Mouse (Mus musculus) ovary, postnatal 36 days (tissue): Measurements from ENCODE around the gene Ctnnal1.

Source experiments
- DNase-seq: peaks from one replicate; pipeline ENCODE4 v3.0.0; 2022; ENCODE audit warnings: low spot score, mixed read lengths

The Ctnnal1 gene

DNA sequence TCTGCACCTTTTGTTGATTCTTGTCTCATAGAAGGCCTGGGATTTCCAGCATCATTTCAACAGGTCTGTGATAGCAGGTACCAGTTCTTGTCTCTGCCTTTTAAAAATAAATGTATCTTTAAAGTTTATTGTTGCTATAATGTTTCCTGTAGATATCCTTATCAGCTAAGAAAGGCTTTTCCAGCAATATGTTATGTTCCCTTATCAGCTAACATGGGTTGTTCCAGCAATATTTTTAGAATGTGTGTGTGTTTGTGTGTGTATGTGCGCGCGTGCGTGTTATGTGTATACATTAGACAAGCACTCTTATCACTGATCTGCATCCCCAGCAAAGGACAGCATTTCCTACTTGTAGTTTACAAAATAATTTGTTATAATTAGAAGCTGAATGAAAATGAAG is 3.4 kb downstream of the Ctnnal1 start:
- DNase-seq: no peak

DNA sequence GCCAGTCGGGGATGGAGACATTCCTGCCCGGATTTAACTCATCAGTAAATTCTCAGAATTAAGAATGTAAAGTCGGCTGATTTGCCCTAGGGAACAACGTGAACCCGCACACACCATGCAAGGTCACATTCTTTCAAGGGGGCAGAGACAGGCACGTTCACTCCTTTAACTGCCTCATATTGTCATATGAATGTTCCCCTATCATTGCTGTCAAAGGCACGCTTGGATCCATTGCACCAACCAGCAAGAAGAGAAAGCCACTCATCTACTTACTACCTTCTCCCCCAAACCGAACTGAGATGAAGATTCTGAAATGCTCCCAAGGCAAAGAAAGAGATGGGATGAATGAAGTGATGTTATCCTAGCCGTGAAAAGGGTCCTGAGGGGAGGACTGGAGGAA is 6.3 kb downstream of the Ctnnal1 start:
- no peak for DNase-seq

DNA sequence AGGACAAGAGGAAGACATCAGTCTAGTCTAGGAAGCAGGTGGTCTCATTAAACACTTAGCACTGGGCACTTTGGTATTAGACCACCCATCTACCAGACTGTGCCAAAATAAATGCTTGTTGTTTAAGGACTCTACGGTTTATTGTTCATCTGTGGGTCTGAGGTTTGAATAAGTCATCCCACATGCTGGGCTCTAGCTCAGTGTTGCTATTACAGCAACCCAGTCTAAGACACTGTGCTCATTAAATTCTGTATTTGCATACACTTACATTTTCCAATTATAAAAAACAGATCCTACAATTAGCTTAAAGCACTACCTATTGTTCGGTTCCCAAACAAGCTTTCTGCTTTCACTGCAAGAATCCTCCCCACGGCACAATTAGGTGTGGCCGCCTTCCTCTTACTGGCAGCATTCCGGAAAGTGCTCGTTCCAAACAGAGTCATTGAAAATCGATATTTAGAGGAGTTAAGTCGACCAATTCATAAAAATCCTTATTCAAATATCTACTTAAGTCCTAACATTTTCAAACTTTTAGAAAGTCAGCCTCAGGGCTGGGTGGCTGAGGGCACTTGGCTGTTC is 8.5 kb downstream of the Ctnnal1 start:
- DNase-seq: no peak

DNA sequence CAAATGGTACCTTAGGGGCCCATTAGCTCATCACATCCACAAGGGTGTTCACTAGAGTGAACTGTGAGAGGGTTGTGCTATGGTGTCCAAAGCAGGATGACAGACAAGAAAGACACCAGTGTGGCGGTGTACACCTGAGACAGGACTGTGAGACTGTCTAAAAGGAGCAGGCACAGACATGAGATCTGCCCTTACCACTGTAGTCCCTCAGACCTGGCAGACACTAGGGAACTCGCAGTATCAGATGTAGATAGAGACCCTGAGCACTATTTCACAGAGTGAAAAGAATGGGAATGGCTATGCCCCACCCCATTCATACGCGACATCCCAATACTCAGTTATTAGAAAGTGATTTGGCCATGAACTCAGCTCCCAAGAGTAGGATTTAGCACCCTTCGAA is 9.1 kb downstream of the Ctnnal1 start:
- DNase-seq: no peak

DNA sequence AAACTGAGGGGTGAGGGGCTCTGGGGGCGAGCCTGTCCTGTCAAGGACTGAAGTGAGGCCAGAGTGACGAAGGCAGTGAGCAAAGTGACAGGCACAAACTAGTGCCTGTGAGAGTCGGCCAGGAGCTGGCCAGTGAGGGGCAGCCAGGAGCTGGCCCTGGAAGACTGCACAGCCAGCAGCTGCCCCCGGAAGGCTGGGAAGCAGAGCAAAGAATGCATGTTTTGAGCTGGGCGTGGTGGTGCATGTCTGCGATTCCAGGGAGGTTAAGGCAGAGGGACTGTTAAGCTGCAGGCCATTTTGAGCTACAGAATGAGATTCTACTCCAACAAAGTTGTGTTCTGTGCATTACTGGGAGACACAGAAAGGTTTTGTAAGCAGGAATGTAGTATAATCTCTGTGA is 14.3 kb downstream of the Ctnnal1 start:
- DNase-seq: peak; percentile 20

DNA sequence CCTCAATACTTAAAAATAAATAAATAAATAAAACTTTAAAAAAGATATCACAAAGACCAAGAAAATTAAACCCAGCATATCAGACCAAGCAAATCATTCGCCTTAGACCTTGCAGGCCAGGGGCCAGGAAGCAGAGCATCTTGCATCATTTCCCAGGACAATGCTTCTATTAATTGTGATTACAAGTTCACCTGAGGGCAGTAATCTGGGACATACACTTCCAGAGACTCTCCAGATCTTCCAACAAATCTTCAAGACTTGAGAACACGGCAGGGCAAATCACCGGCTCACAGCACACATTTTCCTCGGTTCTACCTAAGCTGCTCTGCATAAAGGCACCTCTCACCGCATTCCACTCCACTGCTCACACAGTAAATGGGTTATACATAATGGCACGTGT is 16.9 kb downstream of the Ctnnal1 start:
- no peak for DNase-seq

DNA sequence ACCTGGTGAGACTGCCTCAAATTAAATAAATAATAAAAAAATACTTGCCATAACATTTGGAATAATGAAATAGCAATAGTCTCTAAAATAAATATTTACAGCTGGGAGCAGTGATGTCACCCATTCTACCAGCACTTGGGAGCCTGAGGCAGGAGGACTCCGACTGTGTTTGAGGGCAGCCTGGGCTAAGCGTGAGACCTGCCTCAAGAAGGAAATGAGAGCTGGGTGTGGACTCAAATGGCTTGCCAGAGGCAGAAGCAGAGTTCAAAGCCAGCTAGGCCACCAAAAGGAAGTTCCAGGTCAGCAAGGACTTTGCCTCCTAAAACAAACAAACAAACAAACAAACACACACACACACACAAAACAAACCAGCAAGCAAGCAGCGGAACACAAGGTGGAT is 17.6 kb downstream of the Ctnnal1 start:
- no peak for DNase-seq

DNA sequence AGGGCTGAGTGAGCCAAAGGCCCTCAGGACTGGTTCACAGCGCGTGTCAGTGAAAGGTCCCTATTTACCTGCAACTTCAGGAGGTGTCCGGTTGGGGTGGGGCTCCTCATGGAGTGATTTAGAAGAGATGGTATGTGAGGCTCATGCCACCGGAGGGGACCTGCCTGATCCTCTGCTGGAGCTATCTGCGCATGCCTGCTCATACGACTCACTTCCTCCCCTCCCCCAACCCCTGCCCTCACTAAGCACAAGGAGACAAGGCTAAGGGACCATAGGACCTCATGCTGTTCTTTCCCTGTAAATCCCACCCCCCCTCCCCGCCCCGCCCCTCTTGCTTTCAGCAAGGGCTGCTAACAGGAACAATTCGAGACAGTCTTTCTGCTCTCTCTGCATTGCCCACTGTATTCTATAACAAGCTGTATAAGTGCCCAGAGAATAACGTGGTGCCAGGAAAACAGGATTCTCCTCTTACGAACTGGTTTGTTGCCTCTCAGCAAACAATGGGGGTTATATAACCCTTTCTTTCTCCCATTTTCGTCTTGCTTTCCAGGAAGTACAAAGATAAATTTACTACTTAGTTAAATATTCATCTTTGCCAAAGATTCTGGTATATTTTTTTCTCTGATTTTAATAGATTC is 19.0 kb downstream of the Ctnnal1 start:
- DNase-seq: no peak

DNA sequence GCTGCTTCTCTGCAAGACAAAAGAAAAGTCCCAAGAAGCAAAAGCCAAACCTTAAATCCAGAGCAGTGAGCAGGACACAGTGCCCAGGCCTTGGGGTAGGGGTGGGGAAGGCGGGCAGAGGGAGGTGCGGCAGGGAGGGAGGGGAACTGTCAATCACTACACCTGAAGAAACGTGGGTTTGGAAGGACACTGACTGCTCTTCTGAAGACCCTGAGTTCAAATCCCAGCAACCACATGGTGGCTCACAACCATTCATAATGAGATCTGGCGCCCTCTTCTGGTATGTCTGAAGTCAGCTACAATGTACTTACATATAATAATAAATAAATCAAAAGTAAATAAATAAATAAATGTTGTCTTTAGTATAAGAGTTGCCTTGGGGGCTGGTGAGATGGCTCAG is 20.1 kb downstream of the Ctnnal1 start:
- no peak for DNase-seq

DNA sequence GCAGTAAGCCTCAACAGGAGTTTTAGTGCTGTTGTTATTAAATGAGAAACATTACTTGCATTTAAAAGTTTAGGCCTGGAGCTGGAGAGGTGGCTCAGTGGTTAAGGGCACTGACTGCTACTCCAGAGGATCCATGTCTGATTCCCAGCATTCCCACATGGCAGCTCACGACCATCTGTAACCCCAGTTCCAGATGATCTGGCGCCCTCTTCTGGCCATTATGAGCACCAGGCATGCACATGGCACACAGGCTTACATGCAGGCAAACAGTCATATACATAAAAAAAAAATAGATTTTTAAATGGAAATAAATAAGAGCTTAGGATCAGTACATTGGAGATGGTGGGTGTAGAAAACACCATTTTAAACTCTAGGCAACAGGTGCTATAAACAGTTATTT is 21.0 kb downstream of the Ctnnal1 start:
- no peak for DNase-seq

DNA sequence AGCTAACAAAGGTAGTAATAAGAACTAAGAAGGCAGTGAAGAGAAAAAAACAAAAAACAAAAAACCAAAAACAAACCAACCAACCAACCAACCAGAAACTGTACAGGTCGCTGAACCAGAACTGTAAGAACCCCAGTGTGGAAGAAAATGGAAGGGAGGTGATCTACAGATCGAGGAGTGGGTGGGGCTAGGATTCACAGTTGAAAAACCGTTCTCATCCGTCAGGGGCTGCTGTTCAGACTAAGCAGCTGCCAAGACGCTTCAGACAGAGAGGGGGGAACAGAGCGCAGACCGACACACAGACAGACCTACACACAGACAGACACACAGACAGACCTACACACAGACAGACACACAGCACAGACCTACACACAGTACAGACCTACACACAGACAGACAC is 22.5 kb downstream of the Ctnnal1 start:
- DNase-seq: no peak

DNA sequence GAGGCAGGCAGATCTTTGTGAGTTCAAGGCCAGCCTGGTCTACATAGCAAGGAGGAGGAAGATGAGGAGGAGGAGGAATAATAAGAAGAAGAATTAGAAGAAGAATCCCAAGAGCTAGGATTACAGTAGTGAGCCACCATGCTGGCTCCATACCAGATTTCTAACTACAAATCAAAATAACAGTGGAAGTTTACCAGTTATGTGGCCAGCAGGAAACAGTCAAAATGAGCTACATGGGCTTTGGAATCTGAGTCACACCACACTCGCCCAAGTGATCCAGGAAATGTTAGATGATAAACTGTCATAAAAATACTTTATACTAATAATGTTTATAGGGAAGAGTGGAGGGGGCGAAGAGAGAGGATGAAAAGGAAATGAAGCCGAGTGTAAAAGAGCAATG is 24.7 kb downstream of the Ctnnal1 start:
- no peak for DNase-seq

DNA sequence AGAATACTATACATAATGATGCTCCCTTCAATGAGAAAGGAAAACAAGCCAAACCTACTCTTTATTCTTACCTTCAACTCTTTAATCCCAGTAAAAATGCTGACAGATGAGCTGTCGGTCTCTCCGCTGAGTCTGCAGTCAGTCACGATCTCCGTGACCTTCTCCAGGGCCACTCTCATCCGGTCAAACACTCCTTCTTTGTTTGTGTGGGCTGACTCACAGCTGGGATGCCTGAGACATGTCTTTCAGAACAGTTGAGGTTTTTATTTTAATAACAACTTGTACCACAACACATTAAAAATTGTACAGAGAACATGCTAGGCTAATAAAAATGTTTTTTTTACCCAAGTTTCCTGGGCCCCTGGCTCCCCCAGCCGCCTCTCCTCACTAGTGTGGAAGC is 27.3 kb downstream of the Ctnnal1 start:
- DNase-seq: no peak

DNA sequence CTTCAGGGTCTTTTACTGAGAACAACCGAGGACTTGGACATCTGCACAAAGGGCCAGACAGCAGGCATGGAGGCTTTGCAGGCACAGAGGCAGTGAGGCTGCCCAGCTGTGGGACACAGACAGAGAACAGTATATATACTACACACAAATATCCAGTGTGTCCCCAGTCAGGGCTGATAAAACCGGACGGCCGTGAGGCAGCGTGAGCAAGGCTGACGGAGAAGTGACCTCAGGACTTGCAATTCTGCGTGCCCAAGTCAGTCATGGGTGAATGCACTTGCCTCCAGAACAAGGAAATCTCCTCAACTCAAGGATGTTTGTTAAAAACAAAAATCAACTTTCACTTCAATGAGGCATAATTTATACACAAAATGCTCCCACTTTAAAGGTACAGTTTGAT is 33.0 kb downstream of the Ctnnal1 start:
- DNase-seq: peak; percentile 46

DNA sequence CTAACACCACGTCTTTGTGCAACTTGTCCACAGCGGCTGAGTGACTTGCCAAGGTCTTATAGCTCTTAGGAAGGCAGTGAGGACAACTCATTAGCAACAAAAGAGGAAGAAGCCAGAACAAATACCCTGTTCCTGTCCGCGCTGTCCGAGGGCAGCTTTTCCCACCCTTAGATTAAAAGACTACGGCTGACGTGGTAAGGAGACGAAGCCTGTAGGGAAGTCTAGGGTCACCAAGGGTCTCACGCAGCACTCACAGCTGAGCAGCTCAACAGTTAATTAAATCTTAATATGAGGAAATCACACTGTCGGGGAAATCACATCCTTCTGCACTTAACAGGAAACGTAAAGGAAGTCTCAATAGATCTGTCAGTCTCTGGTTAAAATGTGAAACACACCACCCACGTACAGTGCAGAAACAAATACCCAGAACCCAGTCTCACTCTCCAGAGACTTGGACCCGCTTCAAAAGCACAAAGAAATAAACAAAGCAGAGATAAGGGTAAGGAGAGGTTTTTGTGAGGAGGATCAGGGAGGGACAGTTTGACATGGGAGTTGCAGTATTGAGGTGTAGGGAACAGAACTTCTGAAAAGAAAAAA is 33.9 kb downstream of the Ctnnal1 start:
- no peak for DNase-seq

DNA sequence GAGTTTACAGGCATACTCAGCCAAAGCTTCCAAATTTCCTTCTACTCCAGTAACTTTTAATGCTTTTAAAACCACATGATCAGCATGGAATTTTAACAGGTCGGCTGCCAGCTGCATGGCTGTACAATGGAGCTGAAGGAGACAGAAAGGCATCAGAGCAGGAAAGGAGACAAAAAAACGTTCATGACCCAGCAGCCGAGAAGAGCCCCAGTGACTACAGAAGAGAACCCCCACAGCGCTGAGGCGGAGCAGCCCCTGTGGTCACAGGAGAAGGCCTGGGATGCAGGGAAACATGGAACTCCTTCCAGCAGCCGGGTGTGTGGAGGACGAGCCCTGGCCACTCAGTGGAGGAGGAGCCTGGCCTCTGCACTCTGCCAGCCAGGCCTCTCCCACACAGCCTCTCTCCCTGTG is 35.5 kb downstream of the Ctnnal1 start:
- DNase-seq: peak; percentile 65

DNA sequence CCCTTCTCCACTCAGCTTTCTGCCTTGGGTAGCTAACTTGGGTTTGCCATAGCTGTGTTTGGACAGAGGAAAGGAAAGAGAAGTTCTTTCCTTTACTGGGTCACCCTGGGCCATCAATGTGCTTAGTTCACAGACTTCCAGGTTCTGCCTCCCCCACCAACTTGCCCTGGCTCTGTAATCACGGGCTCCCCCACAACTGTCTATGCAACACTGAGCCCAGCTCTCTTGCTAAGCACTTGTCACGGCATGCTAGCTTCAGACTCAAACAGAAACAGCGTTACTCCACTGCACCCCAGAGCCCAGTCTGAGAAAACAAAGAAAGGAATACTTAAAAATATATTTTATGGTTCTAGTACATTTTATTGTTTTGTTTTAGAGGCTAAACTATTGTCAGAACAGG is 36.1 kb downstream of the Ctnnal1 start:
- DNase-seq: no peak

DNA sequence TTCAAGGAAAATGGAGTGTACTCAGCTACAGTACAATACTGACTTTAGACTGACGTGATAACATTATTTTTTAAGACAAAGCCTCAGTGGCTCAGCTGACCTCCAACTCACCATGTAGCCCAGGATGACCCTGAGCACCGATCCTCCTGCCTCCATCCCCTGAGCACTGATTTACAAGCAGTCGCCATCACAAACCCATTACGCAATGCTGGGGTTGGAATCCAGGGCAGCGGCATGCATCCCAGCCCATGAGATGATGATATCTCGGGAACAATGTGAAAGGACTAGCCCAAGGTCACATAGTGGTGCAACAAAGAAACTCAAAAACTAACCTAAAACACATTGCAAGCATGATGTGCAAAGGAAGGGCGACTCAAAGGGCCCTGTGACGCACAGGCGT is 40.8 kb downstream of the Ctnnal1 start:
- no peak for DNase-seq

DNA sequence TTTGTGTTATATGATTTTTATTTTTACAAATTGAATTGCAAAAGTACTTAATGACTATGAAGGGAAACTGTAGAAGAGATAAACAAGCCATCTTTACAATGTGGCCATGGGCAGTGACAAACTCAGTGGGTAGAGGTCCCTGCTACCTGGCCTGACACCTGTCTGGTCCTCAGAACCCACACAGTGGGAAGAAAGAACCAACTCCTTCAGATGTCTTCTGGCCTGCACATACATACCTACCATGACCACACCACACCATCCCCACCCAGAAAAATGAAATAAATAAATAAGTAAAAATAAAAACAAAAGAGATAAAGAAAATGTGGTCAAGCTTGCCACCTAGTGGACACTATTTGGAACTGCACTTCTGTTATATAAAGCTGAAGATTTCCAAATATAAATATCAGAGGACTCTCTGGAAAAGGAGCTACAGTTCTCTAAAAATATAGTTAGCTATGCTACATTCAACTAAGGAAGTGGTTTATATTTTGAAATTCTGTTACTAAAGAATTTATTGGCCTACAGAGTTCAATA is 44.9 kb downstream of the Ctnnal1 start:
- no peak for DNase-seq

DNA sequence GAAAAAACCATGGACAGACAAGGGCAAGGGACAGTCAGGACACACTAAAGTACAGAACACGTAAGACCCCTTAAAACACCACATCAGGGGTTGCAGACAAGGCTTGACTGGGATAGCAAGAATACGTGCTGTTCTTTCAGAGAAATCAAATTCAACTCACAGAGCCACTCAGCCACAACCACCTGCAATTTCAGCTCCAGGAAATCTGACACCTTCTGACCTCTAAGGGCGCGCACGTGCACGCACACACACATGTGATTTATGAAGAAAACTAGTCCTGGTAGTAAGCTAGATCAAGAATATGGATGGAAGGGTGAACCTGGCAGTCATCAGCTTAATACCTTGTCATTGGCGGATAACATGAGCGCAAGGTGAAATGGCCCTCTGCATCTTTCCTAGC is 49.9 kb downstream of the Ctnnal1 start:
- no peak for DNase-seq

DNA sequence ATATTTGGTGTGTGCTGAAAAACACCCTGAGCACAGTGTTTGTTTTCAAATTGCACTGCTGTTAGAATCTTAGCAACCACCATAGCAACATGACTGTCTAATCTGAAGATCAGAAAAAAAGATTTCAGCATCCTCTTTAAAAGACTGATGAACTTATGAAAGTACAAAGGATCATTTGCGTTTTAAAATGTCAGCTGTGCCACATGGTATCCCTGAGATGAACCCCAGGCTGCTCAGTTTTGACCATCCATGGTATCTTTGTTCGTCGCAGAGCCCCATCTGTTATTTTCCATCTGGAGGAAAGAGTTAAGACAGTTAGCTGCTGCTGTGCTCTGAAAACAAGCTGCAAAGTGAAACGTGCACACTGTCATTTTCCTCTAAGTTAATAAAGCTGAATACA is 52.9 kb downstream of the Ctnnal1 start:
- no peak for DNase-seq

DNA sequence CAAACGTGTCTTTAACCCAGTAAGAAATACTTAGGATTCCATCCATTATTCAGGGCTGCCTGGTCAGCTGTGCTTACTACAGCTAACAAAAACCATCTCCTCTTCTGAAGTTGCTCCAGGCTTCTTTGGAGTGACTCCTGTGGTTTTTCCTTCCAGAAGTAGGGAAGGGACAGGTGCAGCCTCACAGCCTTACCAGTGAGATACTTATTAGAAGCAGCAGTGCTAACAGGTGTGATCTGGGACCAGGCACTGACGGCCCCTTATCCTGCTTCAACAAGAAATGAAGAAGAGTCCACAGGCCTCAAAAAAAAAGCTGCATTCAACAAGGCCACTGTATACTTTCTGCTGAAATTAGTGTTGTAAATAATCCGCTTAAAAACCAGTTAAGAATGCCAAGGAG is 53.3 kb downstream of the Ctnnal1 start:
- no peak for DNase-seq

DNA sequence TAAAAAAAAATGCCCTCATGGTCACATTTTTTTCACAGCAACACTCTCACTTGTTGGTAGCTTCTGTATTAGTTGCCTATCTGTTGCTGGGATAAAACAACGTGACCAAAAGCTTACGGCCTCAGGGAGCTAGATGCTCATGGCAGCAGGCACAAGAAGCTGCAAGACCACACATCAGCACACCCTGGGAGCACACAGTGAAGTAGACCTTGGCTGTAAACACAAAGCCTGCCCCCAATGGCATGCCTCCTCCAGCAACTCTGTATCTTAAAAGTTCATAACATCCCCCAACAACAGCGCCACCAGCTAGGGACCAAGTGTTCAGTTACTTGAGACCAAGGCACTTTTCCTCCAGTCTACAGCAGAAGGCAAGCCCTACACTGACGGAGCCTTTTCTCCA is 55.9 kb downstream of the Ctnnal1 start:
- no peak for DNase-seq

DNA sequence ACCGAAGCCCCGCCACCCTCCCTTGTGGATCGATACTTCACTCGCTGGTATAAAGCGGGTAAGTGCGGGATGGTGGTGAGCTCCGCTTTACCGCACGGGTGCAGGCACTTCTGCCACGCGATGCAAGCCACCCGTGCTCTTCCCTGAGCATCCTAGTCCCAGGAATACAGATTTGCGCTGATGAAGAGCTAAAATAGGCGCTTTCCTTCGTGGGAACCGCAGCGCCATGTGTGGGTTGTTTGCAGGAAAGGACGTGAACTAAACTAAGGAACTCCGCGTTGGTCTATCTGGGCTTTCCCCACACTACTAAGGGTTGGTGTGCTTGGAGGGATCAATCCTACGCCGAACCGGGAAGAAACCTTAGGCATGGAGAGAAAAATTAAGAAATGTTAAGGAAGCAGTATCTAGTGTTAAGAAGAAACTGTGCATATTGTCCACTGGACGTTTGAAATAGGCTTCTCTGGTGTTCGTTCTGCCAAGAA is 62.3 kb downstream of the Ctnnal1 start:
- no peak for DNase-seq
